Mouse (Mus musculus) B cell, adult (primary cell): ENCODE results near the gene Actn2. TPM values are rescaled to one million over a fixed set of nuclear protein-coding genes. Genes with fewer than 3 reads are reported as not detected.

ENCODE experiments used
- total RNA-seq: library from RNA; stranded (reverse); gene quantifications from 4 replicates; pipeline ENCODE4 v1.2.4, GENCODE M21; 2023; ENCODE audit not compliant: inconsistent age

Actn2 gene
- not detected in 4 replicates for total RNA-seq

GRCm38 (mm10) chr13:12340183-12340975, at the start of gene Actn2:
Gene Actn2 (minus strand): TSS chr13:12340760.

GRCm38 (mm10) chr13:12257391-12258380, 82.9 kb downstream of the Actn2 start, which contains the start of gene Mtr:
Gene Mtr (minus strand): TSS chr13:12258113.

Other genes with a start within 250 kb of the Actn2 start
- gene Ryr2, start 233.8 kb downstream of the Actn2 start, total RNA-seq, result 3.0 to 4.0 TPM (median 3.6 TPM) in 4 replicates
- 38.9 to 43.7 TPM (median 40.8 TPM) in 4 replicates for gene Mtr, start 82.6 kb downstream of the Actn2 start, total RNA-seq
- gene Heatr1, start 54.3 kb upstream of the Actn2 start, total RNA-seq, result 82.5 to 98.4 TPM (median 91.4 TPM) in 4 replicates
- gene Lgals8, start 124.2 kb upstream of the Actn2 start, total RNA-seq, result 150 to 185 TPM (median 172 TPM) in 4 replicates
- 19.6 to 24.6 TPM (median 24.0 TPM) in 4 replicates for gene Edaradd, start 179.7 kb upstream of the Actn2 start, total RNA-seq
- gene Ero1lb, start 225.1 kb upstream of the Actn2 start, total RNA-seq, result 105 to 111 TPM (median 110 TPM) in 4 replicates